Mouse (Mus musculus): ENCODE measurements at regions not wholly inside any gene's neighbourhood (a gene's known extent, or its start where the extent isn't known, plus 50 kb on each side); places are given as distances from the start of the nearest gene placed in this dataset.

DNA sequence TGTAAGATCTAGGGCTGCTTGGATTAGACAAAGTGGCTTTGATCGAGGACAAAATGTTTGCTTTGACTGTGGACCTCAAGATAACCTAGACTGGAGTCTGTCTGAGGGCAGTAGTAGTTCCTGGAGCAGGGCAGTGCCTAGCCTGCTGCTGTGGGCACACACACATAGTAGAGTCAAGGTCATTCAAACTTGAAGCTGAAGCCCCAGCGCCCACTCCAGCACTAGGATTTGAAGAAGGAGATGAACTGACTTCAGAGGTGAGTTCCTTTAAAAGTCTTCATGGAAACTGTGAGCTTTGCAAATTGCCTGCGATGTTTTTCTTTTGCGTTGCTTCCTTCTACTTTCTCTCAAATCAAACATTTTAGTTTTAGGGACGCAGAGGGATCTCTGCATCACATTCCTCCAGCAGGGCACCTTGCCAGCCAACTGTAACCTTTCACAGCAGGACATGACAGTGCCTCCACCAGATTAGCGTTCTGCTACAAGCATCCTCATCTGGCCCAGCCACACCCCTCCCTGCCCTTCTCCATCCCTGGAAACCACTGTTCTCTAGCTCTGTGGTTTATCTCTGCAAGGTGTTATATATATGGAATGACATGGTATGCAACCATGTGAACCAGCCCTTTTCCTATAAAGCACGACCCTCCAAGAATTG lies 377.3 kb upstream of the Gm10131 start:
- TF ChIP-seq POLR2A (IDR thresholded peaks at IDR 0.05; ENCODE audit: insufficient read length, low read depth) (no peak), TCF12 (IDR thresholded peaks at IDR 0.05; ENCODE audit: insufficient read depth, poor library complexity, severe bottlenecking) (no peak), CEBPB (IDR thresholded peaks at IDR 0.05; ENCODE audit: insufficient read depth, poor library complexity, severe bottlenecking) (no peak), MYOG (IDR thresholded peaks at IDR 0.05; ENCODE audit: control insufficient read depth in 1 of 3, insufficient read depth in 1 of 3, insufficient read length in 2 of 3, low read depth in 2 of 3) (no peak), E2F4 (IDR thresholded peaks at IDR 0.05; ENCODE audit: insufficient read depth) (no peak), MAX (IDR thresholded peaks at IDR 0.05; ENCODE audit: low read depth) (no peak), SRF (IDR thresholded peaks at IDR 0.05; ENCODE audit: control insufficient read depth, insufficient read length, low read depth) (no peak)
